Mouse (Mus musculus) CH12.LX (cell line): Measurements from ENCODE around the gene Mas1. TPM values are rescaled to one million over a fixed set of nuclear protein-coding genes. Genes with fewer than 3 reads are reported as not detected.

ENCODE experiments used
- DNase-seq: peaks from one replicate; pipeline ENCODE4 v3.0.0-alpha.2; 2013; ENCODE audit errors: extremely low read depth
- H3K27ac ChIP-seq: 2 replicates; pipeline ENCODE4 v1.5.1; 2012; ENCODE audit warnings: low read depth, mild to moderate bottlenecking, control low read depth, moderate library complexity; ENCODE audit not compliant: insufficient read depth
- H3K27me3 ChIP-seq: replicated peaks from 2 replicates; pipeline ENCODE3; 2012; ENCODE audit warnings: inconsistent platforms
- H3K36me3 ChIP-seq, 2 experiments: replicated peaks in 1 of 2; 2 replicates each; pipeline versions ENCODE3 to v1.6.1; 2012; ENCODE audit warnings: inconsistent platforms in 1 of 2, low read length in 1 of 2, mild to moderate bottlenecking in 1 of 2, mixed read lengths in 1 of 2, moderate library complexity in 1 of 2; ENCODE audit not compliant: control insufficient read depth in 1 of 2, insufficient read depth in 1 of 2
- H3K4me1 ChIP-seq, 2 experiments: 2 replicates each; pipeline ENCODE4 v1.6.1; 2012; ENCODE audit warnings: inconsistent platforms in 1 of 2, moderate library complexity in 1 of 2; ENCODE audit not compliant: insufficient read depth in 2 of 2, control insufficient read depth in 1 of 2
- H3K4me2 ChIP-seq: 2 replicates; pipeline ENCODE4 v1.6.1; 2012; ENCODE audit warnings: low read depth, mild to moderate bottlenecking, control low read depth; ENCODE audit not compliant: poor library complexity, insufficient read depth, severe bottlenecking
- H3K4me3 ChIP-seq, 3 experiments: fragments of 150-350 bp in 1 of 3; sonication (generic) in 1 of 3; replicated peaks in 1 of 3; 2 replicates each; pipeline versions ENCODE3 to v1.5.1; 2011 to 2012; ENCODE audit warnings: low read depth in 2 of 3, low read length in 2 of 3, mild to moderate bottlenecking in 2 of 3, moderate library complexity in 2 of 3, control low read depth in 1 of 3, improper control_type of control experiment in 1 of 3, inconsistent platforms in 1 of 3, mixed read lengths in 1 of 3; ENCODE audit not compliant: poor library complexity in 1 of 3
- H3K79me2 ChIP-seq: replicated peaks from 2 replicates; pipeline ENCODE4 v1.6.1; 2012; ENCODE audit warnings: mild to moderate bottlenecking, moderate library complexity; ENCODE audit not compliant: control insufficient read depth, poor library complexity, insufficient read depth, severe bottlenecking; ENCODE audit errors: extremely low read depth
- H3K9ac ChIP-seq: 2 replicates; pipeline ENCODE4 v1.6.1; 2012; ENCODE audit warnings: low read depth, mild to moderate bottlenecking, control low read depth, moderate library complexity; ENCODE audit not compliant: insufficient read depth
- H3K9me3 ChIP-seq: replicated peaks from 2 replicates; pipeline ENCODE3; 2012; ENCODE audit warnings: low read length, inconsistent platforms, mixed read lengths
- CHD1 ChIP-seq: IDR thresholded peaks from 2 replicates; pipeline ENCODE4 v1.6.1; 2012; ENCODE audit warnings: low read depth, low read length, improper control_type of control experiment, inconsistent platforms
- CHD2 ChIP-seq: IDR thresholded peaks from 2 replicates; pipeline ENCODE4 v1.6.1; 2011; ENCODE audit warnings: low read length, improper control_type of control experiment
- E2F4 ChIP-seq: IDR thresholded peaks from 2 replicates; pipeline ENCODE4 v1.6.1; 2011; ENCODE audit warnings: low read depth, low read length, improper control_type of control experiment; ENCODE audit not compliant: insufficient replicate concordance
- GABPA ChIP-seq: IDR thresholded peaks from 2 replicates; pipeline ENCODE4 v1.6.1; 2012; ENCODE audit warnings: low read depth, low read length, improper control_type of control experiment, inconsistent platforms; ENCODE audit not compliant: insufficient replicate concordance
- HCFC1 ChIP-seq: IDR thresholded peaks from 2 replicates; pipeline ENCODE4 v1.6.1; 2012; ENCODE audit warnings: low read depth, mild to moderate bottlenecking, inconsistent platforms, low read length, improper control_type of control experiment
- IRF4 ChIP-seq: IDR thresholded peaks from 2 replicates; pipeline ENCODE4 v1.6.1; 2014; ENCODE audit warnings: low read depth, mild to moderate bottlenecking, inconsistent platforms, low read length, improper control_type of control experiment
- MAFK ChIP-seq: IDR thresholded peaks from 2 replicates; pipeline ENCODE4 v1.6.1; 2011; ENCODE audit warnings: low read length, improper control_type of control experiment; ENCODE audit not compliant: insufficient replicate concordance
- MAZ ChIP-seq: IDR thresholded peaks from 2 replicates; pipeline ENCODE4 v1.6.1; 2012; ENCODE audit warnings: low read depth, mild to moderate bottlenecking, inconsistent platforms, low read length, improper control_type of control experiment, moderate library complexity
- MXI1 ChIP-seq: IDR thresholded peaks from 2 replicates; pipeline ENCODE4 v1.6.1; 2011; ENCODE audit warnings: mild to moderate bottlenecking, low read depth, low read length, improper control_type of control experiment
- MYC ChIP-seq: IDR thresholded peaks from 2 replicates; pipeline ENCODE4 v1.6.1; 2011; ENCODE audit warnings: low read depth, mild to moderate bottlenecking, improper control_type of control experiment, low read length
- NELFE ChIP-seq: IDR thresholded peaks from 2 replicates; pipeline ENCODE4 v1.6.1; 2011; ENCODE audit warnings: low read depth, low read length, improper control_type of control experiment
- NRF1 ChIP-seq: IDR thresholded peaks from 2 replicates; pipeline ENCODE4 v1.6.1; 2014; ENCODE audit warnings: low read depth, mild to moderate bottlenecking, inconsistent platforms, low read length, improper control_type of control experiment, moderate library complexity
- PAX5 ChIP-seq: IDR thresholded peaks from 2 replicates; pipeline ENCODE4 v1.6.1; 2012; ENCODE audit warnings: low read length, inconsistent platforms, mixed read lengths
- RAD21 ChIP-seq: IDR thresholded peaks from 2 replicates; pipeline ENCODE4 v1.6.1; 2011; ENCODE audit warnings: low read depth, mild to moderate bottlenecking, low read length, improper control_type of control experiment, moderate library complexity
- TBP ChIP-seq: conservative IDR thresholded peaks from 2 replicates; pipeline ENCODE4 v1.6.1; 2011; ENCODE audit warnings: low read depth, low read length, improper control_type of control experiment
- UBTF ChIP-seq: IDR thresholded peaks from 2 replicates; pipeline ENCODE4 v1.6.1; 2012; ENCODE audit warnings: low read depth, mild to moderate bottlenecking, inconsistent platforms, low read length, improper control_type of control experiment, moderate library complexity
- USF1 ChIP-seq: IDR thresholded peaks from 2 replicates; pipeline ENCODE4 v1.6.1; 2014; ENCODE audit warnings: low read depth, mild to moderate bottlenecking, inconsistent platforms, low read length, improper control_type of control experiment
- ZKSCAN1 ChIP-seq: IDR thresholded peaks from 2 replicates; pipeline ENCODE4 v1.6.1; 2012; ENCODE audit warnings: low read depth, inconsistent platforms, low read length, improper control_type of control experiment, borderline replicate concordance
- ZMIZ1 ChIP-seq: IDR thresholded peaks from 2 replicates; pipeline ENCODE4 v1.6.1; 2012; ENCODE audit warnings: low read depth, mild to moderate bottlenecking, inconsistent platforms, low read length, improper control_type of control experiment
- dilution Hi-C: fragments of 300-500 bp; cut with MboI; formaldehyde crosslinking; loops from 2 replicates; pipeline ENCODE4 v1.14.3; 2020; ENCODE audit warnings: low sequenced_read_pairs; ENCODE audit not compliant: extremely low pct_unique_long_range_greater_than_20kb, extremely low pct_ligation_motif_present
- in situ Hi-C: fragments of 300-500 bp; cut with MboI; formaldehyde crosslinking; loops from 3 replicates; pipeline ENCODE4 v1.14.3; 2019; ENCODE audit warnings: low sequenced_read_pairs, low pct_ligation_motif_present, low pct_unique_long_range_greater_than_20kb, mixed read lengths
- polyA plus RNA-seq: library from polyadenylated mRNA; unstranded; fragments of >175 nt; gene quantifications from 2 replicates; pipeline ENCODE4 v1.2.1, GENCODE M21; 2012; ENCODE audit warnings: low read depth; ENCODE audit not compliant: insufficient read length
- total RNA-seq, 2 experiments: library from RNA; depleted of rRNA; stranded (reverse); fragments of 300-350 nt in 1 of 2; fragments of >200 nt in 1 of 2; gene quantifications; 2 replicates each; pipeline ENCODE4 v1.2.3; 2012 to 2014

The Mas1 gene
- total and polyA plus RNA-seq, 3 experiments, result 0.19 TPM; not detected in 2

DNA sequence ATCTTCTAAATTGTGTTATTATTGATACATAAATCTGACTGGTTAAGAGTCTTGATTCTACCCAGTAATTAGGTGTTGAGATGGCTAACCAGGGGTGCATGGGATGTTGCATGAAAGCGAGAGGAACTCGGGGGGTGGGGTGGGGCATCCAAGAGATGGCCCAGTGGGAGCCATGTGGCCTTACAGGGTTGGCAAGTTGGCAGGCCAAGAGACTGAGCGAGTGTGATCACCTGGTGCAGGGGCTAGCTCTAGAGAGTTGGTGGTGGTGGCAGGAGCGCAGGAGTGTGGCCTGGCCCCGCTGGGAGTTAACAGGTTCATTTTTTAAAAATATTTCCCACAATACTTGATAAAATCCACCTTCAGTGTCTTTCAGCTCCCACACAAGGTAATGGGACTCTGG lies 29.7 kb upstream of the Mas1 start:
- Histone ChIP-seq H3K4me3 (no peak overlapping the region), H3K4me2 (no peak overlapping the region), H3K27me3 (no peaks in the 10 kb centered on the region), H3K9me3 (no peaks in the 10 kb centered on the region), H3K36me3 (peaks cover 24 to 73% of the 10 kb centered on the region in 2 experiments), H3K9ac (no peak overlapping the region), H3K79me2 (no peaks in the 10 kb centered on the region), H3K4me1 (no peaks in the 10 kb centered on the region), H3K27ac (no peak overlapping the region)
- dilution Hi-C loops (no loop called here), in situ Hi-C loops (no loop called here)
- TF ChIP-seq CHD1 (no peak), MYC (no peak), GABPA (no peak), HCFC1 (no peak), TBP (no peak), CHD2 (no peak), IRF4 (no peak), MXI1 (no peak), PAX5 (no peak), E2F4 (no peak), UBTF (no peak), USF1 (no peak), MAZ (no peak), ZKSCAN1 (no peak), NRF1 (no peak), NELFE (no peak), RAD21 (no peak), ZMIZ1 (no peak)
- no peak for DNase-seq

DNA sequence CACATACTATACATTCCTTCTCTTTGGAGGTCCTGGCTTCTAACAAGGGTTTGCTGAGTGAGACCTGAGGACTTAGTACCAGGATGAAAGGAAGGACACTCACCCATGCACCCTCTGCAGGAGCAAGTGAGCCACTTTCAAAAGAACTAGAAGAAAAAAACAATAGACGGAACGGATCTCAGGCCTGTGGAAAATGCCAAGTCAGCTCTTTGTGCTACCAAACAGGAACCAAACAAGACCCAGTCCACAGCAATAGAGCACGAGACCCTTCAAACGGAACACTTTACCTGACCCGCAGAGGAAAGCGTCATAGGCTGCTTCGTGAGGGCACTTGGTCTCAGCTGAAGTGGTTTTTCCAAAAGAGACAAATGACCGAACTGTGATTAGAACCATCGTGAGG lies 24.1 kb upstream of the Mas1 start:
- Histone ChIP-seq H3K4me1 (peaks cover 0 to 5% of the 10 kb centered on the region in 2 experiments; a peak in 1 of 4 replicates), H3K79me2 (no peaks in the 10 kb centered on the region), H3K36me3 (peaks cover 26 to 85% of the 10 kb centered on the region in 2 experiments), H3K9ac (no peak overlapping the region), H3K27me3 (no peaks in the 10 kb centered on the region), H3K4me2 (no peak overlapping the region), H3K27ac (no peak overlapping the region), H3K9me3 (no peaks in the 10 kb centered on the region), H3K4me3 (no peak overlapping the region)
- dilution Hi-C loops (no loop called here), in situ Hi-C loops (no loop called here)
- no peak for DNase-seq
- no peak for TF ChIP-seq ZMIZ1
- peak; percentile 70 for TF ChIP-seq MAFK
